Mouse (Mus musculus) urinary bladder, postnatal 10 days (tissue): Measurements from ENCODE around the gene Bpifb1.
"Not testable (repeated sequence)": the region's sequence is repeated elsewhere in the genome, so short reads cannot be mapped to it uniquely, and the experiment has no call there.

Experiments used
- DNase-seq: peaks from one replicate; pipeline ENCODE4 v3.0.0; 2022; ENCODE audit warnings: low spot score

Bpifb1 gene

DNA sequence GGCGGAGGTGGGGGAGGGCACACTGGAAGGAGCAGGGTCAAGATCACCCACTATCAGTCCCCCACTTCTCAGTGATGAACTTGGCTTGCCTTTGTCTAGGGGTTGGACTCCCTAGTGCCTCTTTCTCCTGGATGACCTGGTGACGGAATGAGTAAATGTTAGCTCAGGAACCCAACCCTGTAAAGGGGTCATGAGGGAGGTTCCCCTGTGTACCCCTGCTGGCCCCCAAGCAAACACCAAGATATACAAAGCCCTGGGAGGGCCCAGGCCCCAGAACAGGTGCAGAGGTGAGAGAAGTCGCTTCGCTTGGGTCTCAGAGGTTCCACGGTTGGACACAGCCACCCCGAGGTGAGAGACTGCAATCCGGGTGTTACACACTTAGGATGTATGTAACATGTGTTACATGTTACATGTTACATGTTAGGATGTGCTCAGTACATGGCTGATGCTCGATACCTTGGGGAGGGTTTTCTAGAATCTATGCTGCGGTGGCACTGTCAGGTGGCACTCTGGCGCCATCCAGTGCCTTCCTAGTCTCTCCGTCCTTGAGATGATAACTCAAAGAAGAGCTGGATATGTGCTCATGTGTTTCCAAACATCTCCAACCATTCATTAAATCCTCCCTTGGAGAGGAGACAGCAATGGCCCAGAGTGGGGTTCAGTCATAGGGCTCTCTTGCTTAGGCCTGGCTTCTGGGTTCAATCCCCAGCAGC lies at the start of gene Bpifb1:
TSS of gene Bpifb1 (plus strand) at position 273 of the 713 bp plus-strand sequence.
- DNase-seq = no peak

DNA sequence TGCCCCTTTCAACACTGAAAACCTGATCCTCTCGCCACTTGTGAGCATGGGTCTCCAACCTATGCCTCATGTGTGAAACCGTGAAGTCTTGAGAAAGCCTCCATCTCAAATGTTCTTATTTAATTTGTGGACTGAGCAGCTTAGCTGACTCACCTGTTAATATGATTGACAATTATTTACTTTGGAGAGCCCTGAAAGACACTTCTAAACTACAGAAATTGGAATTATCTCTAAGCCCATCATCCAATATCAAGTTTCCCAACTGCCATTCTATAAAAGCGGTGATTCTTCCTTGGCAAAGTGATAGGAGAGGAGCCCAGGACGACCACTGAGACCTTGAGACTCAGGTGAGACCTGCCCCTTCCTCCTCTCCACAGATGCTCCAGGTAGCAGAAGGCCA lies 48.0 kb upstream of the Bpifb1 start, which contains the start of gene Bpifa1:
TSS of gene Bpifa1 (plus strand) at position 301 of the 400 bp plus-strand sequence.
- no peak for DNase-seq

DNA sequence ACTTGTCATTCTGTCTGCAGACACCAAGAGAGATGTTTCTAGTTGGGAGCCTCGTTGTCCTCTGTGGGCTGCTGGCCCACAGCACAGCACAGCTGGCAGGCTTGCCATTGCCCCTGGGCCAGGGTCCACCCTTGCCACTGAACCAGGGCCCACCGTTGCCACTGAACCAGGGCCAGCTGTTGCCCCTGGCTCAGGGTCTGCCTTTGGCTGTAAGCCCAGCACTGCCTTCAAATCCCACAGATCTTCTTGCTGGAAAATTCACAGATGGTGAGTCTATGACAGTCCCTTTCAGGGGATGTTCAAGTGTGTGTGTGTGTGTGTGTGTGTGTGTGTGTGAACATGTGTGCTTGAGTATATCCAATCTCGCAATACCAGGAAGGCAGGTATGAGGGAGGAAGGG lies 46.9 kb upstream of the Bpifb1 start:
- no peak for DNase-seq

DNA sequence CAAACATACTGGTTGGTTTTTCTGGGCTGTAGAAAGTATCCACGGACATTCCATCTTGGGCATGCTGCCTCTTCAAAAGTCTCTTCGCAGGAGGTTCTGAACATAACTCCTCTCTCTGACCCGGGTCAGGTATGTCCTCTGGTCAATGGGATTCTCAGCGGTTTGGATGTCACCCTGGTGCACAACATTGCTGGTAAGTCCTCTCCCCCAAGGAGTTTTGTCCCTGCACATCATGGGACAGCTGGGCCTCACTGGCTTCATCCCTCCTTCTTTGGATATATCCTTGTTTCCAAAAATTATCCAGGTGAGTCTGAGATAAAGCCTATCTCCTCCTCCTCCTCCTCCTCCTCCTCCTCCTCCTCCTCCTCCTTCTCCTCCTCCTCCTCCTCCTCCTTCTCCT lies 43.1 kb upstream of the Bpifb1 start:
- DNase-seq = no peak

GRCm38 (mm10) chr2:154158433-154158832 lies 32.2 kb upstream of the Bpifb1 start:
- DNase-seq = no peak

DNA sequence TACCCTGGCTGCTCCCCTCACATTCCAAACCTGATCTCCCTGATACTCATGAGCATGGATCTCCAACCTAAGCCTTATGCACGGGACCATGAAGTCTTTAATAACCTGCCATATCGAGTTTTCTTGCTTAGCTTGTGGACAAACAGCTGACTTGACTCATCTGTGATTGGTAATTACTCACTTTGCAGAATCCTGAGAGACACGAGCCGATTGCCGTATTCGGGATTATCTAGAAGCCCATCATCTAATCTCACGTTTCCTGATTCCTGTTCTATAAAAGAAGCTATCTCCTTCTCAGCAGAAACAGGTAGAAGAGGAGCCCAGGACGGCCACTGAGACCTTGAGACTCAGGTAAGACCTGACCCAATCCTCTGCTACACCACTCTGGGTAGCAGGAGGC lies 28.3 kb upstream of the Bpifb1 start, which contains the start of gene Bpifa5:
TSS of gene Bpifa5 (plus strand) at position 301 of the 400 bp plus-strand sequence.
- DNase-seq = no peak

GRCm38 (mm10) chr2:154163306-154163705 lies 27.3 kb upstream of the Bpifb1 start:
- no peak for DNase-seq

DNA sequence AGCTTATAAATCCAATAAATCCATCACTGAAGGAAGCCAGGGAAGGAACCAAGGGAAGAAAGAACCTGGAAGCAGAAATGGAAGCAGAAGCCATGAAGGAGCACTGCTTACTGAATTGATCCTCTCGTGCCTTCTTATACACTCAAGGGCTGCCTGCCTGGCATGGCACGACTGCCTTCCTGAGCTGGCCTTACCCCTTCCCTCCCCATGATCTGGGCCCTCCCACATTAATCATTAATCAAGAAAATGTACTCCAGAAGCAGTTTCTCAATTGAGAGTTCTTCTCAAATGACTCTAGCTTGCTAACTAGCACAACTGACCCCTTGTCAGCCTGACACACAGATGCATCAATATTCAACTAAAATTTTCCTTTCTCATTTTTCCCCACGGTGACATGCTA lies 21.4 kb upstream of the Bpifb1 start:
- no peak for DNase-seq

DNA sequence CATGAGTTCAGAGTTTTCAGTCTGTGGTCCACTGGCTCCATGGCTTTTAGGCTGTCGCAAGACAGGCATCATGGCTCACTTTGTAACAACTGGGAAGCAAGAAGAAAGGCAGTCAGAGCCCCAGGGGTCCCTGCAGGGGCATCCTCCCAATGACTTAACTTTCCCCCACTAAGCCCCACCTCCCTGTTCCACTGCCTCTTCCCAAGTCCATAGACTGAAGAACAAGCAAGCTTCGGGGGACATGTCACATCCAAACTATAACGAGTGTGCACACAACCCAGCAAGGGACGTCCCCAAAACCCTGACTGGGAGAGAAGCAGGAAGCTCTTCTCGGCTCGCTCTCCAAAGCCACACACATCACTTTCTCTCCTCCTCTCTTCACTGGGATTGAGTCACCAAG lies 19.0 kb upstream of the Bpifb1 start:
- no peak for DNase-seq

- DNase-seq = no peak
Measured at GRCm38 (mm10) chr2:154173313-154173712, 17.3 kb upstream of the Bpifb1 start.

GRCm38 (mm10) chr2:154181900-154182299 lies 8.7 kb upstream of the Bpifb1 start:
- DNase-seq = not testable (repeated sequence)

- DNase-seq = not testable (repeated sequence)
Measured at GRCm38 (mm10) chr2:154183061-154183460, 7.6 kb upstream of the Bpifb1 start.

DNA sequence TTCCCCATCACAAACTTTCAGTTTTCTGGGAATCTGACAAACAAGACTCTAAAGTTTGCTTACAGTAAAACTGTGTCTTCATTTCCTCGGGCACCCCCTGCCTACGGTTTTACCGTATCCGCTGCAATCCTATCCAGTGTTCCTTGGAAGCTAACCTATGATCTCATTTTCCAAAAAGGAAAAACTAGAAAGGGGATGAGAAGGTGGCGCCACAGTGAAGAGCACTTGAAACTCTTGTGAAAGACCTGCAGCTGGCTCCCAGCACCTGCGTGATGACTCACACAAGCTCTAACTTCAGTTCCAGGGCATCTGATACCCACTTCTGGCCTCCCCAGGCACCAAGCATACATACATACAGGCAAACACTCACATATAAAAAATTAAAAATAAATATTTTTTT lies 5.3 kb upstream of the Bpifb1 start:
- no peak for DNase-seq

DNA sequence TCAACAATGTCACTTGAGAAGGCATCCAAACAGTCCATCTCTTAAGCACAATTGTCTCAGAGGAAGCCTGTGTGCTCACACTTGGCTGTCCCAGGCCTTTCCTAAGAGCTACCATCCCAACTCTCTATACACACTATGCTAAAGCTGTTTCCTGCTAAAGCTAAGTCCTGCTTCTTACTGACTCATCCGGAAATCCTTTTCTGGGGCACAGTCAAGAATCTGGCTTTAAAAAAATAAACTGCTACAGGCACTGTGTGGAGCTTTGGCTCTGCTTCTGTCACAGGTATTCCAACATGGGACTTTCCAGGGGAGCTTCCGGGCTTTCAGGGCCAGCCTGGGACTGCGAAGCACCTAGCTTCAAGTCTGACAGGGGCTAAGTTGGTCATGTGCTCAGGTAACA lies 4.9 kb upstream of the Bpifb1 start:
- no peak for DNase-seq

DNA sequence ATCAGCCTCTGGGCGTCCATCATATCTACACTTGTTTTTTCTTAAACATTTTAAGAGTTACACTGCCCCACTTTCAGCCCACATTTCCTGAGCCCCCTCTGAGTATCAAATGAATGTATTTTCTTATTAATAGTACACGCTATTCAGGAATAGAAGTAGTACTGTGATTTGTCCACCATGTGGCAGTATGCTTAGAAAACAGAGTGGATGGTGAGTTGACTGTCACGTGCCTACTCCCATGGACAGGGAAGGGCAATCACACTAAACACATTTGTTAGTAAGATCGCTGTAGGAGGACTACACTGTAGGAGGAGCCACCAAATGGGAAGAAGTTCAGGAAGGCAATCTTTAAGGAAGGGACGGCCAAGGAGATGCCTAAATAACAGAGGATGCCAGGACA lies 3.1 kb upstream of the Bpifb1 start:
- no peak for DNase-seq

DNA sequence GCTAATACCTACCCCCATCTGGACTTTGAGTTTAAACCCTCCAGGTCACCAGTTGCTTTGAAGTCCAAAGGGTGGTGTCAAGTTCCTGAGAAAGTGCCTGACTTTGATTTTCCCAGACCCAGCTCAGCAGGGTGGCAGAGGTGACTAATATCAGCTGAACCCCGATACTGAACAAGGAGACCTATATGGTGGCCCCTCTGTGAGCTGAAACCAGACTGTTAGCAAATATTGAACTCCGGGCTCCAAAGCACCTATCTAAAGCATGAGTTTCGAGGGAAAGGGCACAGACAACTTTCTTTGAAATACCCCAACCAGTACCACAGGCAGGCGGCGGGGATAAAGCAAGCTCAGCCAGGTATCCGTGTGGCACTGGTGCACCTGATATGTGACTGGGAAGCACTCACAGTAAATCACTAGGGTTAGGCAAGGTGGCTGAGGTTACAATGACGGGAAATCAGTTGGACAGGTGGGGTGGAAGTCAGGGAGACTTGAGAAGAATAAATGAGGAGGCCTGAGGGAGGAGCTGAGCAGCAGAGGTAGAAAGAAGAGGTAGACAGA lies 662 bp upstream of the Bpifb1 start:
- no peak for DNase-seq

DNA sequence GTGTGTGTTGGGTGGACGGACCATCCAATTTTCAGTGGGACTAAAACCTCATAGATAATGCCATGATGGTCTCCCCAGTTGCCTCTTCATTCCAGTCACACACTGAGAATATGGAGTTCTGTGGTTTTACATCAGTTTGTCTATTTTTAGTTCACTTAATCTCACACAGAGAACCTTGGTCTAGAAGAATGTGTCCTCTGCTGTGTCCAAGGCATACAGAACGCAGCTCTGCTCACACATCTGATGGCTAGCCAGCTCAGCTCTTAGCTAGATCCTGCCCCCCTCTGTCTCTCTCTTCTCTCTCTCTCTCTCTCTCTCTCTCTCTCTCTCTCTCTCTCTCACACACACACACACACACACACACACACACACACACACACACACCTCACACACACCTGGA lies 1.5 kb downstream of the Bpifb1 start:
- DNase-seq = no peak

GRCm38 (mm10) chr2:154193071-154193470 lies 2.5 kb downstream of the Bpifb1 start:
- no peak for DNase-seq

- DNase-seq = no peak
Measured at GRCm38 (mm10) chr2:154193994-154194504, 3.4 kb downstream of the Bpifb1 start.

DNA sequence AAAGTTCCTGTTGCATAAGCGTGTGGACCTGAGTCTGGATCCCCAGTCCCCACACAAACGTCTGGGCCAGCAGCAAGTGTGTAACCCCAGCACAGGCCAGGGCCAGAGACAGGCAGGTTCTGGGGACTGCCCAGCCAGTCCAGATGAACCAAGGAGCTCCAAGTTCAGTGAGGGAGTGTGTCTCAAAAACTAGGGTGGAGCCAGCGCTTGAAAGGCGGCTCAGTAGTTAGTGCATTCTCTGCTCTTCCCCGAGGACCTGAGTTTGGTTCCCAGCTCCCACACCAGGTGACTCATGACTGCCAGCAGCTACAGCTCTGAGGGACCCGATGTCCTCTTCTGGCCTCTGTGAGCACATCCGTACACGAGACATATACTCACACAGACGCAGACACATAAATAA lies 6.4 kb downstream of the Bpifb1 start:
- DNase-seq = no peak

DNA sequence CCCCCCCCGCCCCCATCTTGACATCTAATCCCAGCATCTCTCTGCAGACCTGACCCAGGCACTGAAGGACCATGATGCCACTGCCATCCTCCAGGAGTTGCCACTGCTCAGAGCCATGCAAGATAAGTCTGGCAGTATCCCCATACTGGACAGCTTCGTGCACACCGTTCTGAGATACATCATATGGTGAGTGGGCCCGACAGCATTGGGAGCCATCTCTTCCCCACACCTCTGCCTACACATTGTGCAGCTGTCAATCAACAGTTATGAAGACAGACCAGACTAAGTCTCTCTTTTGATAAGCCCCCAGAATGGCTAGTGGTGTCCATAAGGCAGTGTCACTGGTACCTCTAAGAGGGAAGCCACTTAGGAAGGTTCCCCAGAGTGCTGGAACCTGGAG lies 14.0 kb downstream of the Bpifb1 start:
- DNase-seq = no peak

DNA sequence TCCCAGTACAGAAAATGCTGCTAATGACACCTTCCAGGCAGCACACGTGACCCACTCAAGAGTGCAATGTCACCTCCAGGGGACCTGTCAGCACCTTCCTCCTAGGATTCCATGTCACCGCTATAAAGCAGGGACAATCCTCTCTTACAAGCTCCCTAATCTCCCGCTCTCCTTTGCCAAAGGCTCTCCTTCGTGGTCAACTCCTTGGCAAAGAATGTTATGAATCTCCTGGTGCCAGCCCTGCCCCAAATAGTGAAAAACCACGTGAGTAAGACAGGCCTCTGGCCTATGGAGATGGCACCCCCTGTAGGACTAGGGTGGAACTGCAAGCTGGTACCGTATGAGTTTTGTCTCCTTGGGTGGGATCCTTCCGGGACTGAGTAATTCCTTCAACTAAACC lies 16.3 kb downstream of the Bpifb1 start:
- DNase-seq = no peak

- no peak for DNase-seq
Measured at GRCm38 (mm10) chr2:154209112-154209511, 18.5 kb downstream of the Bpifb1 start.

- no peak for DNase-seq
Measured at GRCm38 (mm10) chr2:154211121-154211520, 20.5 kb downstream of the Bpifb1 start.
